Mouse (Mus musculus): Measurements from ENCODE around the gene Dll4. TPM values are rescaled to one million over a fixed set of nuclear protein-coding genes. Genes with fewer than 3 reads are reported as not detected.

Dll4 gene
- polyA plus RNA-seq, 1 experiment = 0.05 TPM

GRCm38 (mm10) chr2:119323866-119324575 lies 1.6 kb upstream of the Dll4 start:
- no peak for TF ChIP-seq GATA1 (IDR thresholded peaks at IDR 0.05; ENCODE audit: low read length)

DNA sequence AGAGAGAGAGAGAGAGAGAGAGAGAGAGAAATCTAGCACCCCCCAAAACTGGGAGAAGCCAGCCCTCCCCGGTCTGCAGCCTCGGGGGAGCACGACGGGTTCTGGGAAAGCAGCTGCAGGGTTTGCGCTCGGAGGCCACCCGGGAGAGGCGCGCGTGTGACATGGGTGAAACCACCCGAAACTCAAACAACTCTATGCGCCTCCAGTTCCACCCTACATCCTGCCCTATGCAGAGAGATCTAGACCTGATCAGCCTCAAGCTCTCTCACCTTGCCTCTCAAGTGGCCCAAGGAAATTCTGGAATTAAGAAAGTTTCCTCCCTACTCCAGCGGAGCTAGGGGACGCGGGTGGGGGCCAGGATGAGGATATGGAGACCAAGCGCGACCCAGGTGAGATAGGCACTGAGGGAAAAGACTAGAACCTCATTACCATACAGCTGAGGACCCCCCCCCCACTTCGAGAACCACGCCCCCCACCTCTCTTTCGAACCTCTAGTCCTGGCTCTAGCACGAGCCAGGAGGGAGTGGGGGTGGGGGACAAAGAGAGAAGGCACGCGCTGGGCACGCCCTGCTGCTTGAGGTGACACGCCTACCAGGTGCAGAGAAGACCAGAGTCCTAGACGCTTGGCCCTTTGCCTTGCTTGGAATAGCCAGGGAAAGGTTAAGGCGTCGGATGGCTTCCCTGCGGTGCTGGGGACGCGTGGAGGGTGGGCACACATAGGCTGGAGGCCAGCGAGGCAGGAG lies 837 bp upstream of the Dll4 start:
- no peak for TF ChIP-seq GATA1 (IDR thresholded peaks at IDR 0.05; ENCODE audit: low read length)

DNA sequence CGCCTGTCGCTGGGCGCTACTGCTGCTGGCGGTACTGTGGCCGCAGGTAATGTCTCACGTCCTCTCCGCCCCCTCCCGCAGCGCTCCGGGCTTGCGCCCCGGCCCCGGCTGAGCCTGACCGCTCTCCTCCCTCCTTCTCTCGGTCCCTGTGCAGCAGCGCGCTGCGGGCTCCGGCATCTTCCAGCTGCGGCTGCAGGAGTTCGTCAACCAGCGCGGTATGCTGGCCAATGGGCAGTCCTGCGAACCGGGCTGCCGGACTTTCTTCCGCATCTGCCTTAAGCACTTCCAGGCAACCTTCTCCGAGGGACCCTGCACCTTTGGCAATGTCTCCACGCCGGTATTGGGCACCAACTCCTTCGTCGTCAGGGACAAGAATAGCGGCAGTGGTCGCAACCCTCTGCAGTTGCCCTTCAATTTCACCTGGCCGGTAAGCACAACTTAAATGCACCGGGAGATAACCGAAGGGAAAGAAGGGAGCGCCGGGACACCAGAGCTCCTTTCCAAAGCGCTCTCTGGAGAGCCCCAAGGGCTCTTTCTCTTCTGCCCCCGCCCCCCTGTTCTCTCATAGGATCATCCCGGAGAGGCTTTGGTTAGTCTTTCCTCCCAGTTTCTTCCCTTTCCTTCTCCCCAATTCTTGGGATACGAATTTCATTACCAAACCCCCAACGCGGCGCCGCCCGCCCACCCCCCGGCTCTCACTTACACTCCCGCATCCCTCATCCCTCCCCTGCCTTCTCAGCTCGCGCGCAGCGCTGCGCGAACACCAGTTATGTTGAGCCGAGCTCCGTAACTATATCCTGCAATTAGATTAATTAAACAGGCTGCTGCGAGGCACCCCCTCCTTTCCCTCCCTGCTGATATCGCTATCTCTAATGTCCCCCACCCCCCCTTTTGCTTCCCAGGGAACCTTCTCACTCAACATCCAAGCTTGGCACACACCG lies 847 bp downstream of the Dll4 start:
- no peak for TF ChIP-seq GATA1 (IDR thresholded peaks at IDR 0.05; ENCODE audit: low read length)

DNA sequence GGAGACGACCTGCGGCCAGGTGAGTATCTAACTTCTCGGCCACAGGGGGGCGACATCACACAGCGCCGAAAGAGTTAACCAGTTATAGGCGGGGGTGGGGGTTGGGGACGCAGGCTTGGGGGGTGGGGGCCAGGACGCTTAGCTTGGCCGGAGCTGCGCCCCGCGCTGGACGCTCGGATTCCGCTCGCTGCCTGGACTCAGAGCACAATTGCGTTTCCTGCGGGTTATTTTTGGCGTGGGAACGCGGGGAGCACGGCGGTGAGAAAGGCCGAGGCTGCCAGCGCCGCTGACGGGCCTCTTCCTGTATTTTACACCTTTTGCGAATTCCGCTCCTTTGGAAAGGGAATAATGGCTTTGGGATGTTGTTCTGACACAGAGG lies 1.5 kb downstream of the Dll4 start:
- no peak for TF ChIP-seq GATA1 (IDR thresholded peaks at IDR 0.05; ENCODE audit: low read length)

GRCm38 (mm10) chr2:119327942-119328526 lies 2.5 kb downstream of the Dll4 start:
- TF ChIP-seq GATA1 (IDR thresholded peaks at IDR 0.05; ENCODE audit: low read length) = no peak

DNA sequence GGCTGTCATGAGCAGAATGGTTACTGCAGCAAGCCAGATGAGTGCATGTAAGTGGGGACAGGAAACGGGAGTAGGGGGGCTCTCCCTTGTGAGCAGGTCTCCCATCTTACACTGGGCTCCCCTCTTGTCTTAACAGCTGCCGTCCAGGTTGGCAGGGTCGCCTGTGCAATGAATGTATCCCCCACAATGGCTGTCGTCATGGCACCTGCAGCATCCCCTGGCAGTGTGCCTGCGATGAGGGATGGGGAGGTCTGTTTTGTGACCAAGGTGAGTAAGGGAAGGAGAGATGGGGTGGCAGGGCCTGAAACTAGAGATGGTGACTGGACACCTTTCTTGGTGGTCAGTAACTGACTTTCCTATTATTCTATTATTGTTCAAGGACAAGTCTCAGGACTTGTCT lies 3.0 kb downstream of the Dll4 start:
- no peak for TF ChIP-seq GATA1 (IDR thresholded peaks at IDR 0.05; ENCODE audit: low read length)

GRCm38 (mm10) chr2:119329123-119329817 lies 3.7 kb downstream of the Dll4 start:
- TF ChIP-seq GATA1 (IDR thresholded peaks at IDR 0.05; ENCODE audit: low read length) = no peak

GRCm38 (mm10) chr2:119330795-119331194 lies 5.2 kb downstream of the Dll4 start:
- TF ChIP-seq GATA1 (IDR thresholded peaks at IDR 0.05; ENCODE audit: low read length) = no peak

- no peak for TF ChIP-seq GATA1 (IDR thresholded peaks at IDR 0.05; ENCODE audit: low read length)
These were observed 6.6 kb downstream of the Dll4 start for GRCm38 (mm10) chr2:119332177-119332661.

- TF ChIP-seq GATA1 (IDR thresholded peaks at IDR 0.05; ENCODE audit: low read length) = no peak
These were observed 8.6 kb downstream of the Dll4 start for GRCm38 (mm10) chr2:119334135-119334534.

- no peak for TF ChIP-seq GATA1 (IDR thresholded peaks at IDR 0.05; ENCODE audit: low read length)
These were observed 9.5 kb downstream of the Dll4 start for GRCm38 (mm10) chr2:119334964-119335525.

DNA sequence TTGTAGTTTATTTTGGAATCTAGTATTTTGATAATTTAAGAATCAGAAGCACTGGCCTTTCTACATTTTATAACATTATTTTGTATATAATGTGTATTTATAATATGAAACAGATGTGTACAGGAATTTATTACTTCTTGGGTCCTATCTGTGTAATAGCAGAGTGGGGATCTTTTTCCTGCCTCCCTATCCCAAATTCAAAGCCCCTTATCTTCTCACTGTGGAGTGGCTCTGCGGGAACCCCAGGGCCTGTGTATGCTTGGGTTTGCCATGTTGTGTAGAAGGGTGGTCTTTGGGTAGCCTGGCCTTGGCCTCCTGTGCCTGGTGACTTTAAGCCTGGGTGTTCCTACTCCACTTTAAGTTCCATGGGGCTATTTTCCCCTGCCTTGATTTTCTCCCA lies 10.0 kb downstream of the Dll4 start:
- no peak for TF ChIP-seq GATA1 (IDR thresholded peaks at IDR 0.05; ENCODE audit: low read length)

GRCm38 (mm10) chr2:119336002-119336401 lies 10.4 kb downstream of the Dll4 start:
- TF ChIP-seq GATA1 (IDR thresholded peaks at IDR 0.05; ENCODE audit: low read length) = no peak

GRCm38 (mm10) chr2:119336470-119336869 lies 10.9 kb downstream of the Dll4 start:
- TF ChIP-seq GATA1 (IDR thresholded peaks at IDR 0.05; ENCODE audit: low read length) = no peak

Data from G1E-ER4 (cell line).